Mouse (Mus musculus): ENCODE measurements around the gene Gm21994. TPM values are rescaled to one million over a fixed set of nuclear protein-coding genes. Genes with fewer than 3 reads are reported as not detected.
A peak's percentile ranks its signal among the peaks of the same experiment; 100 is the strongest.
"Not testable (repeated sequence)": the region's sequence is repeated elsewhere in the genome, so short reads cannot be mapped to it uniquely, and the experiment has no call there.

The Gm21994 gene
- 2.4 and 3.3 TPM in 2 replicates for polyA plus RNA-seq (2014; fragmentation: Nextera tagmentation; extraction: Ambion mirVana)

- not testable (repeated sequence) for H3K27me3 ChIP-seq (replicated peaks; ENCODE audit: control insufficient read depth, insufficient read depth, low read length); H3K4me2 ChIP-seq; DNase-seq (ENCODE audit: low spot score); H3K4me1 ChIP-seq (replicated peaks; ENCODE audit: control insufficient read depth, insufficient read depth, low read length); ATAC-seq (replicated peaks; ENCODE audit: low FRiP score); H3K27ac ChIP-seq (ENCODE audit: low read depth, low read length); H3K36me3 ChIP-seq (ENCODE audit: control insufficient read depth, insufficient read depth, low read length); H3K9me3 ChIP-seq (ENCODE audit: control insufficient read depth, low read length); H3K9ac ChIP-seq (ENCODE audit: low read depth, low read length); H3K4me3 ChIP-seq (ENCODE audit: low read depth, low read length)
- 40% methylated on average over 2 of the region's 2 CpGs for WGBS
Measured at GRCm38 (mm10) chr2:150255491-150255890, at the start of gene Gm21994. Gene Gm21994 (minus strand): TSS chr2:150255591.

GRCm38 (mm10) chr2:150299096-150299495 lies 43.7 kb upstream of the Gm21994 start:
- no peaks in the 10 kb centered on the region for H3K27me3 ChIP-seq (replicated peaks; ENCODE audit: control insufficient read depth, insufficient read depth, low read length)
- DNase-seq (ENCODE audit: low spot score) (no peak), ATAC-seq (replicated peaks; ENCODE audit: low FRiP score) (no peak)
- 33% methylated on average over 1 of the region's 1 CpGs for WGBS
- H3K9me3 ChIP-seq (ENCODE audit: control insufficient read depth, low read length): no peaks in the 10 kb centered on the region
- H3K27ac ChIP-seq (ENCODE audit: low read depth, low read length): no peak overlapping the region
- H3K4me2 ChIP-seq: no peak overlapping the region
- no peak overlapping the region for H3K9ac ChIP-seq (ENCODE audit: low read depth, low read length)
- no peak overlapping the region for H3K4me3 ChIP-seq (ENCODE audit: low read depth, low read length)
- H3K4me1 ChIP-seq (replicated peaks; ENCODE audit: control insufficient read depth, insufficient read depth, low read length): no peaks in the 10 kb centered on the region
- H3K36me3 ChIP-seq (ENCODE audit: control insufficient read depth, insufficient read depth, low read length): no peaks in the 10 kb centered on the region

- Histone ChIP-seq H3K9me3 (ENCODE audit: control insufficient read depth, low read length) (no peaks in the 10 kb centered on the region), H3K27me3 (replicated peaks; ENCODE audit: control insufficient read depth, insufficient read depth, low read length) (no peaks in the 10 kb centered on the region), H3K9ac (ENCODE audit: low read depth, low read length) (no peak overlapping the region), H3K4me2 (no peak overlapping the region), H3K27ac (ENCODE audit: low read depth, low read length) (no peak overlapping the region), H3K4me3 (ENCODE audit: low read depth, low read length) (no peak overlapping the region), H3K4me1 (replicated peaks; ENCODE audit: control insufficient read depth, insufficient read depth, low read length) (no peaks in the 10 kb centered on the region), H3K36me3 (ENCODE audit: control insufficient read depth, insufficient read depth, low read length) (no peaks in the 10 kb centered on the region)
- DNase-seq (ENCODE audit: low spot score) (no peak), ATAC-seq (replicated peaks; ENCODE audit: low FRiP score) (no peak)
- 67% methylated on average over 6 of the region's 6 CpGs for WGBS
Measured at GRCm38 (mm10) chr2:150293669-150294068, 38.3 kb upstream of the Gm21994 start.

- not testable (repeated sequence) for H3K27me3 ChIP-seq (replicated peaks; ENCODE audit: control insufficient read depth, insufficient read depth, low read length); H3K36me3 ChIP-seq (ENCODE audit: control insufficient read depth, insufficient read depth, low read length); H3K27ac ChIP-seq (ENCODE audit: low read depth, low read length); H3K4me3 ChIP-seq (ENCODE audit: low read depth, low read length); H3K4me2 ChIP-seq; DNase-seq (ENCODE audit: low spot score); ATAC-seq (replicated peaks; ENCODE audit: low FRiP score); H3K9ac ChIP-seq (ENCODE audit: low read depth, low read length); H3K9me3 ChIP-seq (ENCODE audit: control insufficient read depth, low read length); H3K4me1 ChIP-seq (replicated peaks; ENCODE audit: control insufficient read depth, insufficient read depth, low read length)
- WGBS: 72% methylated on average over 4 of the region's 4 CpGs
Measured at GRCm38 (mm10) chr2:150257291-150257690, 1.9 kb upstream of the Gm21994 start, which contains the start of gene Gm14124. Gene Gm14124 (plus strand): TSS chr2:150257517.

- not testable (repeated sequence) for DNase-seq (ENCODE audit: low spot score); H3K4me3 ChIP-seq (ENCODE audit: low read depth, low read length); H3K9me3 ChIP-seq (ENCODE audit: control insufficient read depth, low read length); H3K9ac ChIP-seq (ENCODE audit: low read depth, low read length); H3K27me3 ChIP-seq (replicated peaks; ENCODE audit: control insufficient read depth, insufficient read depth, low read length); H3K36me3 ChIP-seq (ENCODE audit: control insufficient read depth, insufficient read depth, low read length); H3K4me1 ChIP-seq (replicated peaks; ENCODE audit: control insufficient read depth, insufficient read depth, low read length); ATAC-seq (replicated peaks; ENCODE audit: low FRiP score); H3K27ac ChIP-seq (ENCODE audit: low read depth, low read length); H3K4me2 ChIP-seq
- whole genome bisulfite sequencing: 58% methylated on average over 2 of the region's 2 CpGs
Measured at GRCm38 (mm10) chr2:150256861-150257260, 1.5 kb upstream of the Gm21994 start.

GRCm38 (mm10) chr2:150243211-150243610 lies 12.2 kb downstream of the Gm21994 start:
- H3K27me3 ChIP-seq (replicated peaks; ENCODE audit: control insufficient read depth, insufficient read depth, low read length): no peaks in the 10 kb centered on the region
- H3K9me3 ChIP-seq (ENCODE audit: control insufficient read depth, low read length): peaks cover 4% of the 10 kb centered on the region
- DNase-seq (ENCODE audit: low spot score): no peak
- ATAC-seq (replicated peaks; ENCODE audit: low FRiP score): no peak
- H3K9ac ChIP-seq (ENCODE audit: low read depth, low read length): no peak overlapping the region
- H3K36me3 ChIP-seq (ENCODE audit: control insufficient read depth, insufficient read depth, low read length): peaks cover 1% of the 10 kb centered on the region; the same call in 1 of the 2 replicates
- no peak overlapping the region for H3K27ac ChIP-seq (ENCODE audit: low read depth, low read length)
- no peak overlapping the region for H3K4me2 ChIP-seq
- WGBS: 79% methylated on average over 2 of the region's 2 CpGs
- no peak overlapping the region for H3K4me3 ChIP-seq (ENCODE audit: low read depth, low read length)
- H3K4me1 ChIP-seq (replicated peaks; ENCODE audit: control insufficient read depth, insufficient read depth, low read length): no peaks in the 10 kb centered on the region

- ATAC-seq (replicated peaks; ENCODE audit: low FRiP score): peak; percentile 27; the same call in 1 of the 2 replicates
Measured at GRCm38 (mm10) chr2:150223263-150223662, 32.1 kb downstream of the Gm21994 start.

GRCm38 (mm10) chr2:150218363-150218725 lies 37.0 kb downstream of the Gm21994 start:
- H3K9ac ChIP-seq (ENCODE audit: low read depth, low read length); H3K36me3 ChIP-seq (ENCODE audit: control insufficient read depth, insufficient read depth, low read length); H3K27me3 ChIP-seq (replicated peaks; ENCODE audit: control insufficient read depth, insufficient read depth, low read length); H3K27ac ChIP-seq (ENCODE audit: low read depth, low read length); H3K4me1 ChIP-seq (replicated peaks; ENCODE audit: control insufficient read depth, insufficient read depth, low read length); H3K9me3 ChIP-seq (ENCODE audit: control insufficient read depth, low read length); DNase-seq (ENCODE audit: low spot score); ATAC-seq (replicated peaks; ENCODE audit: low FRiP score): not testable (repeated sequence)
- WGBS: 21% methylated on average over 2 of the region's 4 CpGs
- Histone ChIP-seq H3K4me2 (peak overlapping the region; percentile 49), H3K4me3 (ENCODE audit: low read depth, low read length) (peak overlapping the region; percentile 41)

More at GRCm38 (mm10) chr2:150223263-150223662, 32.1 kb downstream of the Gm21994 start:
- not testable (repeated sequence) for H3K9ac ChIP-seq (ENCODE audit: low read depth, low read length); H3K36me3 ChIP-seq (ENCODE audit: control insufficient read depth, insufficient read depth, low read length); DNase-seq (ENCODE audit: low spot score); H3K27ac ChIP-seq (ENCODE audit: low read depth, low read length); H3K4me3 ChIP-seq (ENCODE audit: low read depth, low read length); H3K9me3 ChIP-seq (ENCODE audit: control insufficient read depth, low read length); H3K27me3 ChIP-seq (replicated peaks; ENCODE audit: control insufficient read depth, insufficient read depth, low read length); H3K4me1 ChIP-seq (replicated peaks; ENCODE audit: control insufficient read depth, insufficient read depth, low read length); H3K4me2 ChIP-seq

GRCm38 (mm10) chr2:150217600-150218362 lies 37.6 kb downstream of the Gm21994 start, which contains the start of gene Zfp937:
Gene Zfp937 (plus strand): TSS chr2:150218073.
- peak within 1 kb of the TSS; percentile 49 for H3K4me2 ChIP-seq
- DNase-seq (ENCODE audit: low spot score) (peak; percentile 48), ATAC-seq (replicated peaks; ENCODE audit: low FRiP score) (peak; percentile 99)
- H3K27ac ChIP-seq (ENCODE audit: low read depth, low read length); H3K9me3 ChIP-seq (ENCODE audit: control insufficient read depth, low read length); H3K36me3 ChIP-seq (ENCODE audit: control insufficient read depth, insufficient read depth, low read length); H3K4me1 ChIP-seq (replicated peaks; ENCODE audit: control insufficient read depth, insufficient read depth, low read length); H3K27me3 ChIP-seq (replicated peaks; ENCODE audit: control insufficient read depth, insufficient read depth, low read length): not testable (repeated sequence)
- 2% methylated on average over 15 of the region's 15 CpGs for WGBS
- peak within 1 kb of the TSS; percentile 41 for H3K4me3 ChIP-seq (ENCODE audit: low read depth, low read length)
- H3K9ac ChIP-seq (ENCODE audit: low read depth, low read length): peak within 1 kb of the TSS; percentile 9; the same call in 1 of the 2 replicates
